Mouse (Mus musculus) right cerebral cortex, postnatal 10 days (tissue): ENCODE measurements around the gene Cp.
"Not testable (repeated sequence)": the region's sequence is repeated elsewhere in the genome, so short reads cannot be mapped to it uniquely, and the experiment has no call there.

ENCODE experiments used
- DNase-seq, 2 experiments: peaks; one replicate each; pipeline ENCODE4 v3.0.0; 2021; ENCODE audit warnings: low spot score in 2 of 2

The Cp gene

DNA sequence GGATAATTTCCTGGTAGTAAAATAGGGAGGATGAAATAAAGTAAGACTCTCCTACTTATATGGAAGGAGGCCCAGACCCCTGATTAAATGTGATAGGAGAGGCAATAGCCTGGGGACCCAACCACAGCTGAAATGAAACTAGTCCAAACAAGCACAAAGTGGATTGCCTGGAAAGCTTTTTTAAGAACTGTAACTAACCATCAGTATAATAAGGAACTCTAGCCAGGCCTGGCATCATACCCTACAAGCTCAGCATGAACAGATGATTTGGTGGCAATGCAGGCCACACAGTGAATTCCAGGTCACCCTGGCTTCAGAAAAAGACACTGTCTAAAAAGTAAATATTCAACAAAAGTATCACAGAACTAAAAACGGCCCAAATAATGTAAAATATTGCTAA is 48.8 kb downstream of the Cp start:
- DNase-seq: no peak

GRCm38 (mm10) chr3:20007275-20007674 is 50.4 kb downstream of the Cp start:
- no peak for DNase-seq

GRCm38 (mm10) chr3:20007759-20008158 is 50.9 kb downstream of the Cp start:
- DNase-seq: no peak

GRCm38 (mm10) chr3:20010464-20010863 is 53.6 kb downstream of the Cp start:
- no peak for DNase-seq

DNA sequence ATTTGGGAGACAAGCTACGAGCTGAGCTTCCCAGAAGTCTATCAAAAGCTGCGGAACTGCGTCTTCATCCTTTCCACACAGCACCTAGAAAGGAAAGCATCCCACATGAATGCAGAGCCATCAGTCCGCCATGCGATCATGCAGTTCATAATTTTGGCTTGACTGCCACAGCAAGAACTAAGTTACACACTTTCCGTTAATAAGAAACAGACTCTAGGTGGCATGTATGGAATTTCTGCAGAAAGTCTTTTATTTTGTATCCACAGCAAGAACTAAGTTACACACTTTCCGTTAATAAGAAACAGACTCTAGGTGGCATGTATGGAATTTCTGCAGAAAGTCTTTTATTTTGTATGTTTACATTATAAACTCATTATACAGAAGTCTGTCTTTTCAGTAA is 54.1 kb downstream of the Cp start:
- DNase-seq: not testable (repeated sequence)

DNA sequence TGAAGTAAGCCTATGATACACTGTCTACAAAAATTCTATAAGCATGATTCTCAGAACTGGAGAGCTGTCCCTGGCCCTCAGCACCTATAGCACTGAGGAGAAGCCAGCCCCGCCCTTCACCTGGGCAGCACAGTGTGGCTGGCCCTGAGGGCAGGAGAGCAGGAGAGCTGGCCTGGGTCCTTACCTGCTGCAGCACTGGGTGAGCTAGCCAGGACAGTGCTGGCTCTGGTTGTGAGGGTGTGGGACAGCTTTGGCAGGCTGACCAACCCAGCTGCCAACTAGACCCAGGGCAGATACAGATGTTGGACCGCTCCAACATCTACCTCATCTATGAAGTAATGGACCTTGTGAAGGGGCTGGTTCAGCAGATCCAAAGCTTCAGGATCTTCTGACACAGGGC is 57.6 kb downstream of the Cp start:
- no peak for DNase-seq

DNA sequence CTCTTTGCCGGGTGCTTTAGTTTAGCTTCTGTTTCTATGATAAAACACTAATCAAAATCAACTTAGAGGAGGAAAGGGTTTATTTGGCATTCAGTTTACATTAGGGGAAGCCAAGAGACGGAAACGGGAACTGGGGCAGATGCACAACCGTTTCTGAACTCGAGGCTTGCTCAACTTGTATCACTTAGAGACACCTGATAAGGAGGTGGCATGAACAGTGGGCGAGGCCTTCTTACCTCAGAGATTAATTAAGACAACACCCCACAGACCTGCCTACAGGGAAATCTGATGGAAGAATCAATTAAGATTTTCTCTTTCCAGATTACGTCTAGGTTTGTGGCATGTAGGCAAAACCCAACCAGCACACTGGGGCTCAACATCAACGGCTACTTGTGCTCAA is 61.2 kb downstream of the Cp start:
- no peak for DNase-seq

- DNase-seq: no peak
Measured at GRCm38 (mm10) chr3:20023832-20024231, 67.0 kb downstream of the Cp start.

DNA sequence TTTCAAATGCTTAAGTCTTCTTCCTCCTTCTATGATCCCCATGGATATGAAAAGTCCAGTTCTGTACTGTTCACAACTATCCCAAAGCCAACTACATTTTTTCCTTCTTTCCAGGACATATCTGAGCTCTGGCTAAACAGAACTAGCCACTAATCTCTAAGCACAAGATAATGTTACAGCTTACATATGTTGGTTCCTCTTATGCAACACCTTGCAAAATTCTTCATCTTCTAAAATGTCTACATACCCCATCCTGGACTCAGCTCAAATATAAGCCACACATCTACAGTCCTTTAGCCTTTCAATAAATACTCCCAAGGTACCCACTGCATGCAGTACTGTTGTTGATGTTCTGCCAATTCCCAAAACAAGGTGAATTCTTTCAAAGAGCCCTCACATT is 69.6 kb downstream of the Cp start:
- no peak for DNase-seq

DNA sequence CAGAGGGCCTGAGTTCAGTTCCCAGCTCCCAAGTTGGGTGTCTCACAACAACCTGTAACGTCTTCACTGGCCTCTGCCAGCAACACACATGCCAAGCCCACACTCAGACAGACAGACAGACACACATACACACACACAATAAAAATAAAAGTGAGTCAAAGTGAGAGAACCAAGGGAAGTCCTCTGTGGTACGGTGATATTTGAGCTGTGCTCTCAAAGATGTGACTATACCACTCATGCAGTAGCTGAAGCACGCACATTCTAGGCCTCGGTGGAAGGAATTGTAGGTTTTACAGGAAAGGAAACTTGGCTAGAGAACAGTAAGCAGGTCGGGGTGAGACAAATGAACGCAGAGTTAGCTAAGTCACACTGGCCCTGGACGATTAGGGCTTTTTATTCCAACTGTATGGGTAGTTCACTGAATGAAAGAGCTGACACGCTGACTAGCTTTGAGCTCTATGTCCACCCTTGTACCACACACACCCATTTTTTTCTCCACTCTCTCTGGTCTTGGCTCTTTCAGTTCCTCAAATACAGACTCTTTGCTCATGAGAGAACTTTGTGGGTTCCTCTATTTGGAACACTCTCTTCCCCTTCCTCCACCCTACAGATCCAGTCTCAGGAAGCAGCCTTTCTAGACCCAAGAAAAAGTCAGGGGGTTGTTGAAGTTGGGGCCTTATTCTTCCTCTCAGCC is 70.3 kb downstream of the Cp start:
- DNase-seq: no peak

DNA sequence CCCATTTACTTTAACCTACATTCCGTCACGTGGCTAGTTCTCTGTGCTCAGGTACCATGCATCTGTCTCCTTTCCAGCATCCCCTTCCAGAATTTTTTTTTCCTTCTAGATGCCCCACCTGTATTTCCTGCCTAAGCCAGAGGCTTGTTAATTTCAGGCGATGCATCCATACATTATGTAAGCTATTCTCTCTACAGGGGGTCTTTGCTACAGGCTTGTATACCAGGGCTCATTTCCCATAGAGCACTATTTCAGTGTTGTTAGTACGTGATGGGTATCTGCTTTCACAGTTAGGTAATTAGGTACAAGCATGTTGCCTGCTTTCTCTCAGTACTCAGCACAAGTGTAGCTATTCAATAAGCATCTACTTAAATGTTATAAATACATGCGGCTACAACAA is 70.9 kb downstream of the Cp start:
- no peak for DNase-seq

GRCm38 (mm10) chr3:20028640-20029039 is 71.8 kb downstream of the Cp start:
- no peak for DNase-seq

DNA sequence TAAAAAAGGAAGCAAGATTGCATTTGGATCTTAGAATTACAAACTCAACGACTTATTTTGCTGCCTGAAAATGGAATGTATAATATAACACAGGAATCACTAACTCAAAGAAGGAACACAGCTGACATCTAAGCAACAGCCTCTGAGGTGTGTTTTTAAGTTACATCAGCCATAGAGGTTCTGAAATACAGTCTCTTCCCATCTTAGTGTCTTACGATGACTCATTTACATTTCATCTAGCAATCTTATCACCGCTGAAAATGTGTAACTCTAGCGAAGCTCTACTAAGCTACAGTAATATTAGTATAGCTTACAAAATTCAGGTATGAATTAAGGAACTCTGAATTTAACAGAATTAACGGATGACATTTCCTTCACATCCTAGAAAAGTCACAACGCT is 74.0 kb downstream of the Cp start:
- no peak for DNase-seq

DNA sequence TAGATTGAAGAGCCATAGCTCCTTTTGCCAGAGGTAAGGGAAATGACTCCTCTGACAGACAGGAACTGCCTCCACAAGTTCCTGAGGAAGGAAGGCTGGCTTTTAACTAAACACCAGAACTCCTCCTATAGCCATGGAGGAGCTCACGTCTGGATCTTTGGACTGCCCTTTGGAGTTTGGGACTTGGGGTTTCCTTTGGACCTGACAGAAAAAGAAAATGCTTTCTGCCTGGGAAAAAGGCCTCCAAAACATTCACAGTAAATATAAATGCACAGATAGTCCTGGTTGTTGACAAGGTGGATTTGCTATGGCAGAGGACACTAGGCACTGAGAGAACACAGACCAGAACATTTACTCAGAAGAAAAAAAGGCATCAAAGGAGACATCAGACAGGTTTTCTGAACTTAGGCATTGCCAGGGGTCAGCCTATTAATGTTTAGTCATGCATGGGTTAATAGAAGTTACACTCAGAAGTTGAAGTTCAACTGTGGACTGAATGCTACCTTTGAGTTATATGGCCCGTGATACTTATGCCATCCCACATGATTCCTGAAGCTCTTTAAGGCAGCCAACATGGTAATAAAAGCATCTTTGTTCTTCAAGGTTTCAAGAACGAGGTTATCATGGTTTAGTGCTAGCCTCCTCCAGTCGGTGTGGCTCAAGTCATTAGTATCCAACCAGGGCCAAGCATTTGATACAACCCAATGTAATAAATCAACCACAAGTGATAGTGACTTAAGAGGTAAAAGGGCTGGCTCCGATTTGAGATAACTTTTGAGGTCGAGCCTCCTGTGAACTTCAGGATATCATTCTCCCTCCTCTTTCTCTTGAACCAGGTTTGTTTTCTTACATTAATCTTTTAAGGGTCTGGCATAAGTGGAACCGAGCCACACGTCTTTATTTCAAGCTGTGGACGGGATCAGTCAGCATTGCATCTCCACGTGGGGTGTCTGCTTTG is 77.2 kb downstream of the Cp start:
- no peak for DNase-seq

DNA sequence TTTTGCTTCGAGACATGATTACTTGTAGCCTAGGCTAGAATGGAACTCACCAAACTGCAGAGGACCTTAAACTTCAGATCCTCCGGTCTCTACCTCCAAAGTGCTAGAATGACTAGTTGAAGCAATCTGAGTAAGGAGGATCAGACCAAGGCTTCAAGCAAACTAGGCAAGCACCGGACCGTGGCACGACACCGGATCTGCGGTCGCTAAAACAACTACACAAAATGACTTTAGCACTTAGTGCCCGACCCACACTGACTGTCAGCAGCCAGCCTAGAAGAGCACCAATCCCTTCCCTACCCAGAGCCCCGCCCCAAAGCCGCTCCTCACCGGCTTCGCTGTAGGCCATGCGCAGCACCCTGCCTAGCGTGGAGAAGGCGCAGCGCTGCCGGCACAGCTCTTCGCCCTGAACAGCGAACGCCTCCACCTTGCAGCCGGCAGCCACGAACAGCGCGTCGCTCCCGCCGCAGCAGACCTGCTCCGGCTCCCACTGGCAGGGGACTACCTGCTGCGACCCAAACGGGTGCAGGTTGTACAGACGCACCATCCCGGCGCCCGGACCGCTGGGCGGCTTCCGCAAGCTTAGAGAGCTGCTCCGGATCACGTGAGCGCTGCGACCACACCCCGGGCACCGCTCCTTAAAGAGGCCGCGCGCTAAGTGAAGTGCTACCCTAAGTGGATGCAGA is 78.0 kb downstream of the Cp start, which contains the start of gene Hps3:
Hps3 (minus strand) TSS at position 597 of the 686 bp plus-strand sequence.
- DNase-seq: peak; percentile 90 to 92

DNA sequence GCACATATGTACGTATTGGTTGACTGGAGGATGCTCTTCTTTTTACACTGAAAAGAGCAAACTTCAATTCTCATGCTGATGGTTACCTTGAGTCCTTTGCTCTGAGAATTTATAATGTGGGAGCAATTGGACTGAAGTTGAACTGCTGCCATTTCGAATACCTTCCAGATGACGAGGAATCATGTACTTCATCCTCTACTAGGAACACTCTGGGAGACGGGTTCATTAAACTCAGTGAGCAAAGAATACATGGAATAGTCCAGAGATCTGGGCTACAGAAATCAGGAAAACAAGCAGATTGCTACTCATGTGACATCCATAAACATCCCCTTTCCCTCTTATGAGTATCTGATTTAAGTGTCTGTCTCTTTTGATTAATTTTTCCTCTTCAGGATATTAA is 79.2 kb downstream of the Cp start:
- no peak for DNase-seq

DNA sequence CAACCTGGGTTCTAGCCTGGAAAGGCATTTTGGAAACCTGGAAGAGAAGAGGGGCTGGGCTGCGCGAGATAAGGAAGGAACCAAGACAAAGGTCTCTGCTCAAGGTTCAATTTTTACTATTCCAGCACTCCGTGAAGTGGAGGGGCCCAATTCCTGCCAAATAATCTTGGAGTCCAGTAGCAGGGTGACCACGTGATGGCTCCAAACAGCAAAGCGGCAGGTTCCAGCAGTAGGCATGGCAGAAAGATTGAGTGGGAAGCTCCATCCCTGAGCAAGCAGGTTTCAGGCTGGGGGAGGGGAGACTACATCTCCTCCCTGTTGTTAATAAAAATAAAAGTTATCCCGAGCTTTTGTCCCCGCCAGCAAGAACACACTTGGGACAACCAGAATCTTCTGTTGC is 84.6 kb downstream of the Cp start:
- DNase-seq: not testable (repeated sequence)

- DNase-seq: not testable (repeated sequence)
Measured at GRCm38 (mm10) chr3:20044736-20045135, 87.9 kb downstream of the Cp start.

- peak; percentile 95 to 96 for DNase-seq
Measured at GRCm38 (mm10) chr3:20057306-20058196, 100.7 kb downstream of the Cp start, which contains the start of gene Hltf. Hltf (plus strand) TSS chr3:20057811.

GRCm38 (mm10) chr3:20058197-20058541 is 101.3 kb downstream of the Cp start:
- no peak for DNase-seq
